Mouse (Mus musculus): ENCODE results near the gene Wdr20. TPM values are rescaled to one million over a fixed set of nuclear protein-coding genes. Genes with fewer than 3 reads are reported as not detected.

The Wdr20 gene
- total and polyA plus RNA-seq, 3 experiments, result 18.8 to 25.8 TPM; not detected in 1

DNA sequence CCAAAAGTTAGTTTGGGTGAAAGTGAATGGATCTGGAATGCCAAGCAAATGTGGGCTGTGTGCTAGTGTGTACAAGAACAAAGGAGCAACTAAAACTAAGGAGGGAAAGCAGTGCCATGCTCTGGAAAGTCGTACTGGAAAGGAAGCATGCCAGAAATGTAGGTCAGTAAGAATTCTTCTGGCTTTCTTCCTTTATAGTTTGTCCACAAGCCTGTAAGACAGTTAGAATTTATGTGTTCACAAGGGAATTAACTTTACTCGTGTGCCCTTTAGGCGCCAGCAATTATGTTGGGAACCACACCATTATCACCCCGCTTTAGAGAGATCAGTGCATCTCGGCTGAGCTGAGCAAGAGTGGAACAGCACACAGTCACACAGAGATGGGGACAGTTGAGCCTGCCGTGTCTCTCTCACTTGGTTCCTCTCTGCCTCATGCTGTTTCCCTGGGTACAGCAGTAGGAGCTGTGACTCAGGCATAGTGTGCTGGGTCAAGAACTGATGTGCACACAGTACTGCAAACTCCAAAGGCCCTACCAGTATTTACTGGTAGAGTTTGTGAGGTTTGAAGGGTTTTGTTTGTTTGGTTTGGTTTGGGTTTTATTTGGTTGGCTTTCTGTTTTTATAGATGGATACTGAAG is 32.0 kb downstream of the Wdr20 start:
- no peak for DNase-seq (ENCODE audit: low read depth, low spot score)
- Histone ChIP-seq H3K27me3 (ENCODE audit: control insufficient read depth in 1 of 2, insufficient read depth in 2 of 2, low read length in 2 of 2) (no peaks in the 10 kb centered on the region), H3K9ac (ENCODE audit: control insufficient read depth, low read depth, low read length, poor library complexity, severe bottlenecking) (no peak overlapping the region), H3K27ac (ENCODE audit: control insufficient read depth, low read depth, low read length) (no peak overlapping the region), H3K36me3 (ENCODE audit: control insufficient read depth in 1 of 2, insufficient read depth in 2 of 2, low read length in 2 of 2) (peaks cover 3 to 9% of the 10 kb centered on the region in 2 experiments; a peak in 2 of 4 replicates), H3K79me2 (ENCODE audit: control insufficient read depth, insufficient read depth, low read length, poor library complexity) (peaks cover 12% of the 10 kb centered on the region), H3K4me1 (ENCODE audit: control insufficient read depth in 1 of 2, insufficient read depth in 2 of 2, low read length in 2 of 2) (peaks cover 3 to 6% of the 10 kb centered on the region in 2 experiments; a peak in 3 of 4 replicates), H3K4me3 (ENCODE audit: control insufficient read depth in 1 of 2, insufficient read depth in 1 of 2, low read depth in 2 of 2, low read length in 2 of 2) (no peak overlapping the region), H3K9me3 (replicated peaks; ENCODE audit: insufficient read depth, low read length) (no peaks in the 10 kb centered on the region)
- TF ChIP-seq POLR2A (IDR thresholded peaks at IDR 0.05; ENCODE audit: control insufficient read depth in 1 of 2, insufficient read depth in 1 of 2, low read depth in 1 of 2, low read length in 2 of 2, poor library complexity in 1 of 2), result no peak
- no peak for TF ChIP-seq RCOR1 (IDR thresholded peaks at IDR 0.05; ENCODE audit: low read depth, low read length)
- no peak for TF ChIP-seq UBTF (IDR thresholded peaks at IDR 0.05; ENCODE audit: borderline replicate concordance, insufficient read depth, low read depth, low read length)
- no peak for TF ChIP-seq MYB (IDR thresholded peaks at IDR 0.05; ENCODE audit: low read depth, low read length)
- TF ChIP-seq JUND (IDR thresholded peaks at IDR 0.05; ENCODE audit: low read depth, low read length), result no peak
- TF ChIP-seq MAFK (IDR thresholded peaks at IDR 0.05; ENCODE audit: borderline replicate concordance, low read depth, low read length), result no peak
- no peak for TF ChIP-seq POLR2AphosphoS2 (IDR thresholded peaks at IDR 0.05; ENCODE audit: low read length)
- no peak for TF ChIP-seq RAD21 (IDR thresholded peaks at IDR 0.05; ENCODE audit: low read depth, low read length)
- TF ChIP-seq CHD2 (IDR thresholded peaks at IDR 0.05; ENCODE audit: low read length), result no peak
- no peak for TF ChIP-seq CTCF (IDR thresholded peaks at IDR 0.05 in 2 of 3, conservative IDR thresholded peaks at IDR 0.05 in 1 of 3; ENCODE audit: control insufficient read depth in 1 of 3, insufficient read depth in 1 of 3, low read depth in 2 of 3, low read length in 3 of 3, poor library complexity in 1 of 3, severe bottlenecking in 1 of 3)
- TF ChIP-seq KAT2A (conservative IDR thresholded peaks at IDR 0.05; ENCODE audit: low read depth, low read length), result no peak
- no peak for TF ChIP-seq USF1 (IDR thresholded peaks at IDR 0.05; ENCODE audit: low read depth, low read length)
- no peak for TF ChIP-seq CHD1 (IDR thresholded peaks at IDR 0.05; ENCODE audit: low read depth, low read length)
- no peak for TF ChIP-seq ZNF384 (IDR thresholded peaks at IDR 0.05; ENCODE audit: low read depth, low read length)
- no peak for TF ChIP-seq NRF1 (IDR thresholded peaks at IDR 0.05; ENCODE audit: insufficient read depth, low read depth, low read length, poor library complexity, severe bottlenecking)
- no peak for TF ChIP-seq ZMIZ1 (IDR thresholded peaks at IDR 0.05; ENCODE audit: low read depth, low read length)
- no peak for TF ChIP-seq NELFE (IDR thresholded peaks at IDR 0.05; ENCODE audit: low read depth, low read length)
- TF ChIP-seq ZKSCAN1 (IDR thresholded peaks at IDR 0.05; ENCODE audit: low read depth, low read length), result no peak
- TF ChIP-seq ELF1 (IDR thresholded peaks at IDR 0.05; ENCODE audit: low read depth, low read length), result no peak

All from MEL (cell line).